Mouse (Mus musculus) lung, embryonic 14.5 days (tissue): ENCODE results near the gene Kcnh4. TPM values are rescaled to one million over a fixed set of nuclear protein-coding genes. Genes with fewer than 3 reads are reported as not detected.

Source experiments
- ATAC-seq: fragments of 200-750 bp; cut with Nextera tagmentation; 2 replicates; pipeline ENCODE4 v1.8.0; 2017; ENCODE audit warnings: mild to moderate bottlenecking, moderate TSS enrichment, moderate library complexity; ENCODE audit not compliant: insufficient read depth
- DNase-seq: peaks from one replicate; pipeline ENCODE4 v3.0.0-alpha.2; 2015
- H3K27ac ChIP-seq: fragments of 300-500 bp; sonication (generic); 2 replicates; pipeline ENCODE4 v1.5.1; 2014; ENCODE audit warnings: low read depth, mild to moderate bottlenecking, moderate library complexity
- H3K27me3 ChIP-seq: fragments of 300-500 bp; sonication (generic); 2 replicates; pipeline ENCODE4 v1.6.1; 2014; ENCODE audit warnings: low read length, control low read depth; ENCODE audit not compliant: insufficient read depth
- H3K36me3 ChIP-seq: fragments of 300-500 bp; sonication (generic); 2 replicates; pipeline ENCODE4 v1.6.1; 2014; ENCODE audit warnings: control low read depth; ENCODE audit not compliant: insufficient read depth
- H3K4me1 ChIP-seq: fragments of 300-500 bp; sonication (generic); 2 replicates; pipeline ENCODE4 v1.6.1; 2014; ENCODE audit warnings: antibody characterized with exemption, control low read depth; ENCODE audit not compliant: insufficient read depth
- H3K4me2 ChIP-seq: fragments of 300-500 bp; sonication (generic); 2 replicates; pipeline ENCODE4 v1.6.1; 2014; ENCODE audit warnings: mild to moderate bottlenecking
- H3K4me3 ChIP-seq: fragments of 300-500 bp; sonication (generic); 2 replicates; pipeline ENCODE4 v1.5.1; 2014; ENCODE audit warnings: low read depth, low read length
- H3K9ac ChIP-seq: fragments of 300-500 bp; sonication (generic); 2 replicates; pipeline ENCODE4 v1.6.1; 2014
- H3K9me3 ChIP-seq: fragments of 300-500 bp; sonication (generic); 2 replicates; pipeline ENCODE4 v1.6.1; 2016; ENCODE audit warnings: low read depth, low read length, control low read depth
- CTCF ChIP-seq: IDR thresholded peaks from 2 replicates; pipeline ENCODE4 v1.5.1; 2016; ENCODE audit warnings: antibody characterized with exemption, low read depth
- WGBS: fragments of 180-500 bp; shearing (Covaris S2); extraction: QIAGEN DNeasy Blood & Tissue Kit; methylation state at CpG from one replicate; pipeline ENCODE4 v1.1.7; 2014; 5-methylcytosine and 5-hydroxymethylcytosine counted together
- polyA plus RNA-seq: library from polyadenylated mRNA; unstranded; fragments of >200 nt; fragmentation: Nextera tagmentation; extraction: Ambion mirVana; gene quantifications from 2 replicates; pipeline ENCODE4 v1.2.1, GENCODE M21; 2014

Kcnh4 gene
- polyA plus RNA-seq, 1 experiment from 2014 or later = not detected

GRCm38 (mm10) chr11:100711783-100712615 is 47.7 kb downstream of the Kcnh4 start, which contains the start of gene Kat2a:
Kat2a (minus strand) TSS chr11:100712465.
- peak within 1 kb of the TSS; percentile 80 for H3K4me2 ChIP-seq
- ATAC-seq (peak; percentile 89), DNase-seq (peak; percentile 95)
- peak within 1 kb of the TSS; percentile 84 for H3K27ac ChIP-seq
- peaks cover 19% of the 10 kb centered on the region for H3K4me1 ChIP-seq
- TF ChIP-seq CTCF = no peak
- peak within 1 kb of the TSS; percentile 96 for H3K4me3 ChIP-seq
- peaks cover 55% of the 10 kb centered on the region for H3K36me3 ChIP-seq
- no peaks in the 10 kb centered on the region for H3K27me3 ChIP-seq
- WGBS = 2% methylated on average over 48 of the region's 48 CpGs
- peak within 1 kb of the TSS; percentile 95 for H3K9ac ChIP-seq
- H3K9me3 ChIP-seq = no peaks in the 10 kb centered on the region

GRCm38 (mm10) chr11:100710977-100711376 is 48.8 kb downstream of the Kcnh4 start:
- ATAC-seq (no peak), DNase-seq (no peak)
- Histone ChIP-seq H3K4me1 (peaks cover 19% of the 10 kb centered on the region), H3K36me3 (peaks cover 55% of the 10 kb centered on the region), H3K27me3 (no peaks in the 10 kb centered on the region), H3K4me2 (peak overlapping the region; percentile 80), H3K9ac (no peak overlapping the region), H3K9me3 (no peaks in the 10 kb centered on the region), H3K4me3 (no peak overlapping the region), H3K27ac (no peak overlapping the region)
- 72% methylated on average over 4 of the region's 4 CpGs for WGBS
- TF ChIP-seq CTCF = no peak

- Histone ChIP-seq H3K27ac (no peak overlapping the region), H3K36me3 (peaks cover 55% of the 10 kb centered on the region), H3K4me2 (no peak overlapping the region), H3K4me3 (no peak overlapping the region), H3K9me3 (no peaks in the 10 kb centered on the region), H3K4me1 (peaks cover 19% of the 10 kb centered on the region), H3K9ac (no peak overlapping the region), H3K27me3 (no peaks in the 10 kb centered on the region)
- no peak for ATAC-seq
- 81% methylated on average over 15 of the region's 15 CpGs for WGBS
- no peak for DNase-seq
- TF ChIP-seq CTCF = no peak
Observed at GRCm38 (mm10) chr11:100710528-100710927, 49.2 kb downstream of the Kcnh4 start.

- Histone ChIP-seq H3K9me3 (no peaks in the 10 kb centered on the region), H3K4me2 (no peak overlapping the region), H3K4me1 (peaks cover 18% of the 10 kb centered on the region), H3K9ac (no peak overlapping the region), H3K27me3 (no peaks in the 10 kb centered on the region), H3K4me3 (no peak overlapping the region), H3K27ac (no peak overlapping the region), H3K36me3 (peaks cover 63% of the 10 kb centered on the region)
- TF ChIP-seq CTCF = no peak
- no peak for ATAC-seq
- no peak for DNase-seq
- 90% methylated on average over 9 of the region's 9 CpGs for WGBS
Observed at GRCm38 (mm10) chr11:100709201-100709810, 50.4 kb downstream of the Kcnh4 start.

- no peaks in the 10 kb centered on the region for H3K27me3 ChIP-seq
- DNase-seq (no peak), ATAC-seq (no peak)
- no peaks in the 10 kb centered on the region for H3K9me3 ChIP-seq
- no peak overlapping the region for H3K4me2 ChIP-seq
- TF ChIP-seq CTCF = no peak
- 90% methylated on average over 23 of the region's 23 CpGs for WGBS
- peaks cover 58% of the 10 kb centered on the region for H3K36me3 ChIP-seq
- 0 out of 2 replicates have a peak, but pooled peaks cover 2% of the 10 kb centered on the region for H3K4me1 ChIP-seq
- no peak overlapping the region for H3K4me3 ChIP-seq
- H3K9ac ChIP-seq = no peak overlapping the region
- H3K27ac ChIP-seq = no peak overlapping the region
Observed at GRCm38 (mm10) chr11:100705095-100705747, 54.5 kb downstream of the Kcnh4 start.

GRCm38 (mm10) chr11:100703851-100704531 is 55.8 kb downstream of the Kcnh4 start, which contains the start of gene Dhx58:
Dhx58 (minus strand) TSS chr11:100704271.
- DNase-seq = peak; percentile 13
- no peak within 1 kb of the TSS for H3K27ac ChIP-seq
- H3K9me3 ChIP-seq = no peaks in the 10 kb centered on the region
- H3K4me1 ChIP-seq = 0 out of 2 replicates have a peak, but pooled peaks cover 2% of the 10 kb centered on the region
- peaks cover 47% of the 10 kb centered on the region for H3K36me3 ChIP-seq
- H3K27me3 ChIP-seq = no peaks in the 10 kb centered on the region
- no peak within 1 kb of the TSS for H3K9ac ChIP-seq
- no peak within 1 kb of the TSS; the same call in 1 of the 2 replicates for H3K4me3 ChIP-seq
- no peak for TF ChIP-seq CTCF
- 60% methylated on average over 7 of the region's 7 CpGs for WGBS
- no peak for ATAC-seq
- H3K4me2 ChIP-seq = peak within 1 kb of the TSS; percentile 4; the same call in 1 of the 2 replicates
